Mouse (Mus musculus) erythroblast, embryonic 14.5 days (primary cell): Measurements from ENCODE around the gene Lrrc66. TPM values are rescaled to one million over a fixed set of nuclear protein-coding genes. Genes with fewer than 3 reads are reported as not detected.
A peak's percentile ranks its signal among the peaks of the same experiment; 100 is the strongest.

Experiments
- H3K27me3 ChIP-seq: 2 replicates; pipeline ENCODE4 v1.6.1; 2012; ENCODE audit warnings: inconsistent platforms; ENCODE audit not compliant: control insufficient read depth
- H3K36me3 ChIP-seq: 2 replicates; pipeline ENCODE4 v1.6.1; 2012; ENCODE audit warnings: mild to moderate bottlenecking, inconsistent platforms; ENCODE audit not compliant: control insufficient read depth
- H3K4me1 ChIP-seq: 2 replicates; pipeline ENCODE4 v1.6.1; 2012; ENCODE audit warnings: inconsistent platforms; ENCODE audit not compliant: control insufficient read depth
- H3K4me3 ChIP-seq: replicated peaks from 2 replicates; pipeline ENCODE3; 2012; ENCODE audit warnings: moderate library complexity, mild to moderate bottlenecking, inconsistent platforms
- H3K9me3 ChIP-seq: 2 replicates; pipeline ENCODE4 v1.6.1; 2012; ENCODE audit warnings: low read length, inconsistent platforms, mixed read lengths; ENCODE audit not compliant: control insufficient read depth
- GATA1 ChIP-seq: IDR thresholded peaks from 2 replicates; pipeline ENCODE4 v1.6.1; 2012; ENCODE audit warnings: low read length, inconsistent platforms, mixed read lengths
- TAL1 ChIP-seq: IDR thresholded peaks from 3 replicates; pipeline ENCODE4 v1.6.1; 2012; ENCODE audit warnings: low read length, inconsistent platforms, mixed read lengths
- polyA plus RNA-seq: library from polyadenylated mRNA; stranded (reverse); fragments of >175 nt; gene quantifications from 2 replicates; pipeline ENCODE4 v1.2.3, GENCODE M21; 2012

The Lrrc66 gene
- not detected in 2 replicates for polyA plus RNA-seq

DNA sequence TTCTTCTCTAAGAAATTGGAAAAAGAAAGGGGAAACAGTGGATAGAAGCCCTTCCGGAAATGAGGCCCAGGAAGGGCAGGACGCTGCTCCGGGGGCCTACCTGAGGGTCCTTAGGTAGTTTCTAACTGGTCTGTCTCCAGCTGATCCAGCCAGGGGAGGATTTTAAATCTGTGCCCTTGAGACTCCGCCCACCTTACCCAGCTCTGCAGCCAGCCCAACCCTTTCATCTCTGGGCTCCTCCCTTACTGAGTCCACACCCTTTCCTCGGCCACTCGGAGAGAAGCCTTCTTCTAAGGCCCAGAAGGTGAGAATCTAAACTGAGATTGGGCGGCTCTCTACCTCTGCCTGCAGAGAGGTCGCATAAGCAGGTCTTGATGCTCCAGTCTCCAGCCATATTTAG is at the start of gene Lrrc66:
Lrrc66 (minus strand) TSS at position 236 of the 400 bp plus-strand sequence.
- TF ChIP-seq GATA1 (no peak), TAL1 (no peak)
- H3K36me3 ChIP-seq = no peaks in the 10 kb centered on the region
- H3K9me3 ChIP-seq = no peaks in the 10 kb centered on the region
- H3K4me3 ChIP-seq = no peak within 1 kb of the TSS
- H3K4me1 ChIP-seq = no peaks in the 10 kb centered on the region
- H3K27me3 ChIP-seq = no peaks in the 10 kb centered on the region

DNA sequence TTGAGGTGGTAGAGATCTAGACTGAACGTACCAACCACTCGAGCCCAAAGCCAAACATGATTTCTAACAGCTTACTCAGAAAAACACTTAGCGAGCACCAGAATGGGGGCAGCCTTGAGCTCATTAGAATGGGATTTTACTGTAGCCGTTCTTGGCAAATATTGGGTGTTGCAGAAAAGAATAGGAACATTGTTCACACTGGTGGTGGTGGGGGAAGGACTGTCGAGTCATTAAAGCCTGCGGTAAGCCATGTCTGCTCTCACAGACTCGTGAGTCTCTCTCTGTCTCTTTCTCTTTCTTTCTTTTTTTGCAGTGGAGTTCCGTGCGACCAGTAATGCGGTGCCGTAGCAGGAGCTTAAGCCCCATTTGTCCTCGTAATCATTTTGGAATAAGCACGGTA is 44.3 kb upstream of the Lrrc66 start:
- H3K9me3 ChIP-seq = no peaks in the 10 kb centered on the region
- no peak overlapping the region for H3K4me3 ChIP-seq
- no peaks in the 10 kb centered on the region for H3K36me3 ChIP-seq
- TF ChIP-seq TAL1 (no peak), GATA1 (no peak)
- H3K27me3 ChIP-seq = no peaks in the 10 kb centered on the region
- H3K4me1 ChIP-seq = no peaks in the 10 kb centered on the region

DNA sequence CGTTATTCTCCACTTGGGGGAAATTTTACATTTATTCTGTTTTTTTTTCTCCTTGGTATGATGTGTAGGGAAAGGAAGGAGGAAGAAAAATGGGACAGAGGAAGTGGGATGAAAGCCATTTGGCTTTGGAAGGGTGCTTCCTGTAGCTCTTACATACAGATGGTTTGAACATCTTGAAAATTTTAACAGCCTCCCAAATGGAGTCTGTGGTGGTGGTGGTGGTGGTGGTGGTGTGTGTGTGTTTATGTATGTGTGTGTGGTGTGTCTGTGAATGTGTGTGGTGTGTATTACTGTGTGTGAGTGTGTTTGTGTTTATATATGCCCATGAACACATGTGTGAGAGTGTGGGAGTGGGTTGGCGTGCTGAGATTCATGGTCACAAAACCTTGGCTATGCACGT is 43.3 kb upstream of the Lrrc66 start:
- Histone ChIP-seq H3K27me3 (no peaks in the 10 kb centered on the region), H3K9me3 (no peaks in the 10 kb centered on the region), H3K36me3 (no peaks in the 10 kb centered on the region), H3K4me1 (no peaks in the 10 kb centered on the region), H3K4me3 (no peak overlapping the region)
- TF ChIP-seq GATA1 = no peak
- no peak for TF ChIP-seq TAL1

- Histone ChIP-seq H3K4me1 (no peaks in the 10 kb centered on the region), H3K36me3 (no peaks in the 10 kb centered on the region), H3K4me3 (no peak overlapping the region), H3K27me3 (peaks cover 4% of the 10 kb centered on the region), H3K9me3 (no peaks in the 10 kb centered on the region)
- TF ChIP-seq TAL1 (no peak), GATA1 (no peak)
Measured at GRCm38 (mm10) chr5:73669386-73669785, 37.1 kb upstream of the Lrrc66 start.

- no peaks in the 10 kb centered on the region for H3K4me1 ChIP-seq
- H3K4me3 ChIP-seq = no peak overlapping the region
- H3K36me3 ChIP-seq = no peaks in the 10 kb centered on the region
- no peaks in the 10 kb centered on the region for H3K9me3 ChIP-seq
- H3K27me3 ChIP-seq = peaks cover 4% of the 10 kb centered on the region
- no peak for TF ChIP-seq GATA1
- no peak for TF ChIP-seq TAL1
Measured at GRCm38 (mm10) chr5:73667877-73668276, 35.6 kb upstream of the Lrrc66 start.

GRCm38 (mm10) chr5:73666695-73667094 is 34.4 kb upstream of the Lrrc66 start:
- no peak overlapping the region for H3K4me3 ChIP-seq
- H3K27me3 ChIP-seq = peaks cover 4% of the 10 kb centered on the region
- no peaks in the 10 kb centered on the region for H3K36me3 ChIP-seq
- H3K4me1 ChIP-seq = no peaks in the 10 kb centered on the region
- TF ChIP-seq TAL1 (no peak), GATA1 (no peak)
- no peaks in the 10 kb centered on the region for H3K9me3 ChIP-seq

GRCm38 (mm10) chr5:73651855-73652201 is 19.5 kb upstream of the Lrrc66 start:
- H3K27me3 ChIP-seq = peaks cover 82% of the 10 kb centered on the region
- no peak for TF ChIP-seq GATA1
- TF ChIP-seq TAL1 = no peak
- H3K9me3 ChIP-seq = peaks cover 4% of the 10 kb centered on the region; the same call in 1 of the 2 replicates
- H3K36me3 ChIP-seq = no peaks in the 10 kb centered on the region
- H3K4me3 ChIP-seq = no peak overlapping the region
- H3K4me1 ChIP-seq = peaks cover 8% of the 10 kb centered on the region

DNA sequence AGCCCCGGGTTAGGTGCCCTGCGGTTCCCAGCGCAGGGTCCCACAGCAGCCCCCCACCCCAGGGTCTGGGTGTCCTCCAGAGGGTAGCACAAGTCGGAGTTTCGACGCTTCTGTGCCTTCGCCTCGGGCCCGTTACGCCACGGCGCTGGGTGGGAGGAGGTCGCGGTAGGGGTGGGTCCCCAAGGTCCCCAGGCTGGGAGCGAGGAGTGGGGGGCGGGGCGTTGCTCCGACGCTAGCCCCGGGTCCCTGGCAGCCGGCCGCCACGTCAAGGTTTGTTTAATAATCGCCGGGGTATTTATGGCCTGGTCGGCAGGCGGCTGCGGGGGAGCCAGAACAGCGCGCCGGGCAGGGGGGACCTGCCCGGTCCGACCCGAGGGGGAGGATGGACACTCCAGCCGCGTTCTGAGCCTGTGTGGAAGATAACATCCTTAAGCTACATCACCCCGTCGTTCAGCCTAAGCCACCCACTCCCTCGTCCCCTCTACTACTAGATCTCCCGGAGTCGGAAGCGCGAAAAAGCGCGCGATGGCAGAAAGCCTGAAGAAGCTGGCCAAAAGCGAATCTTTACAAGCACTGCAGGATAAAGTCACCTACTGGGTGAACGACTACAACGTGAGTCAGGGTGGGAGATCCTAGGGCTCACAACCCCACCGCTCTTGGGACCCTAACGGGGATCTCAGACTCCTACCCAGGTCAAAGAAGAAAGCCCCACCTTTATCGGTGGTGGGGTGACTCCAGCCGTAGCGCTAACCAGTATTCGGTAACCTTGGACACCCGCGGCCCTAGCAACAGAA is 18.9 kb upstream of the Lrrc66 start, which contains the start of gene Spata18:
Spata18 (plus strand) TSS at position 319 of the 794 bp plus-strand sequence.
- peaks cover 8% of the 10 kb centered on the region for H3K4me1 ChIP-seq
- H3K27me3 ChIP-seq = peaks cover 88% of the 10 kb centered on the region
- peak within 1 kb of the TSS; percentile 12 for H3K4me3 ChIP-seq
- H3K36me3 ChIP-seq = no peaks in the 10 kb centered on the region
- TF ChIP-seq TAL1 (no peak), GATA1 (no peak)
- H3K9me3 ChIP-seq = peaks cover 4% of the 10 kb centered on the region; the same call in 1 of the 2 replicates

- Histone ChIP-seq H3K9me3 (peaks cover 4% of the 10 kb centered on the region; the same call in 1 of the 2 replicates), H3K4me1 (peaks cover 8% of the 10 kb centered on the region), H3K4me3 (peak overlapping the region; percentile 12), H3K36me3 (no peaks in the 10 kb centered on the region), H3K27me3 (peaks cover 95% of the 10 kb centered on the region)
- no peak for TF ChIP-seq GATA1
- TF ChIP-seq TAL1 = no peak
Measured at GRCm38 (mm10) chr5:73650365-73650964, 18.1 kb upstream of the Lrrc66 start.
